Mouse (Mus musculus) thymus, adult 2 months (tissue): ENCODE data around the gene Eed.

ENCODE experiments used
- CTCF ChIP-seq: fragments of 200-500 bp; IDR thresholded peaks from 2 replicates; pipeline ENCODE4 v1.5.1; 2012; ENCODE audit warnings: mild to moderate bottlenecking, control low read depth, low read length, moderate library complexity, borderline replicate concordance; ENCODE audit not compliant: control insufficient read depth, poor library complexity, insufficient read depth; ENCODE audit errors: extremely low read depth
- POLR2A ChIP-seq: fragments of 200-500 bp; IDR thresholded peaks from 2 replicates; pipeline ENCODE4 v1.6.1; 2012; ENCODE audit warnings: mild to moderate bottlenecking, low read length, control low read depth, moderate library complexity; ENCODE audit not compliant: control insufficient read depth, poor library complexity, insufficient read depth; ENCODE audit errors: extremely low read depth

- TF ChIP-seq CTCF, result no peak
- TF ChIP-seq POLR2A, result no peak
These were observed 49.0 kb upstream of the Eed start for GRCm38 (mm10) chr7:90029548-90030485.
